Mouse (Mus musculus) liver, embryonic 14.5 days (tissue): ENCODE data around the gene Slc9b1.

Source experiments
- CTCF ChIP-seq: IDR thresholded peaks from 2 replicates; pipeline ENCODE4 v1.5.1; 2016; ENCODE audit warnings: antibody characterized with exemption, low read depth, control low read depth
- EP300 ChIP-seq: IDR thresholded peaks from 2 replicates; pipeline ENCODE4 v1.6.1; 2016; ENCODE audit warnings: antibody characterized with exemption, low read depth

- TF ChIP-seq CTCF (peak; percentile 97), EP300 (no peak)
Observed at GRCm38 (mm10) chr3:135402201-135402658, 54.4 kb downstream of the Slc9b1 start.
